Mouse (Mus musculus) heart, embryonic 12.5 days (tissue): ENCODE measurements around the gene Gm3629. TPM values are rescaled to one million over a fixed set of nuclear protein-coding genes. Genes with fewer than 3 reads are reported as not detected.
"Not testable (repeated sequence)": the region's sequence is repeated elsewhere in the genome, so short reads cannot be mapped to it uniquely, and the experiment has no call there.

Experiments used
- ATAC-seq: fragments of 200-750 bp; cut with Nextera tagmentation; 2 replicates; pipeline ENCODE4 v1.8.0; 2017; ENCODE audit warnings: moderate TSS enrichment, moderate library complexity; ENCODE audit not compliant: insufficient number of reproducible peaks, low FRiP score
- H3K27ac ChIP-seq: fragments of 300-500 bp; sonication (generic); 2 replicates; pipeline ENCODE4 v1.5.1; 2016; ENCODE audit warnings: mild to moderate bottlenecking, moderate library complexity; ENCODE audit not compliant: poor library complexity, severe bottlenecking
- H3K27me3 ChIP-seq: fragments of 300-500 bp; sonication (generic); replicated peaks from 2 replicates; pipeline ENCODE4 v1.6.1; 2016; ENCODE audit warnings: mild to moderate bottlenecking, moderate library complexity
- H3K36me3 ChIP-seq: fragments of 300-500 bp; sonication (generic); 2 replicates; pipeline ENCODE4 v1.6.1; 2016; ENCODE audit warnings: mild to moderate bottlenecking, moderate library complexity
- H3K4me1 ChIP-seq: fragments of 300-500 bp; sonication (generic); replicated peaks from 2 replicates; pipeline ENCODE4 v1.6.1; 2016; ENCODE audit warnings: mild to moderate bottlenecking
- H3K4me2 ChIP-seq: fragments of 300-500 bp; sonication (generic); 2 replicates; pipeline ENCODE4 v1.6.1; 2016; ENCODE audit warnings: mild to moderate bottlenecking, moderate library complexity
- H3K4me3 ChIP-seq: fragments of 300-500 bp; sonication (generic); 2 replicates; pipeline ENCODE4 v1.5.1; 2016; ENCODE audit warnings: mild to moderate bottlenecking
- H3K9ac ChIP-seq: fragments of 300-500 bp; sonication (generic); 2 replicates; pipeline ENCODE4 v1.6.1; 2016; ENCODE audit warnings: mild to moderate bottlenecking, moderate library complexity
- H3K9me3 ChIP-seq: fragments of 300-500 bp; sonication (generic); replicated peaks from 2 replicates; pipeline ENCODE4 v1.6.1; 2016; ENCODE audit warnings: mild to moderate bottlenecking, moderate library complexity
- WGBS: fragments of 180-500 bp; shearing (Covaris S2); methylation state at CpG from one replicate; pipeline ENCODE4 v1.1.7; 2016; 5-methylcytosine and 5-hydroxymethylcytosine counted together
- polyA plus RNA-seq: library from polyadenylated mRNA; unstranded; fragments of >200 nt; fragmentation: Nextera tagmentation; extraction: Ambion mirVana; gene quantifications from 2 replicates; pipeline ENCODE4 v1.2.1, GENCODE M21; 2016

Gm3629 gene
- 0.71 and 0.92 TPM in 2 replicates for polyA plus RNA-seq

GRCm38 (mm10) chr14:6590513-6590912, at the start of gene Gm3629:
Gene Gm3629 (minus strand): TSS chr14:6590613.
- H3K9me3 ChIP-seq, H3K9ac ChIP-seq, H3K4me2 ChIP-seq, ATAC-seq, H3K4me3 ChIP-seq, H3K27me3 ChIP-seq, H3K4me1 ChIP-seq, H3K36me3 ChIP-seq, H3K27ac ChIP-seq: not testable (repeated sequence)
- WGBS: 30% methylated on average over 1 of the region's 2 CpGs

GRCm38 (mm10) chr14:6622318-6622717, 31.9 kb upstream of the Gm3629 start, which contains the start of gene Gm3460:
Gene Gm3460 (minus strand): TSS chr14:6622418.
- H3K27me3 ChIP-seq, H3K4me1 ChIP-seq, H3K4me3 ChIP-seq, ATAC-seq, H3K36me3 ChIP-seq, H3K27ac ChIP-seq, H3K9me3 ChIP-seq, H3K4me2 ChIP-seq, H3K9ac ChIP-seq: not testable (repeated sequence)
- WGBS: 57% methylated on average over 1 of the region's 2 CpGs

- WGBS: no CpG with 5 or more reads among the region's 1 CpGs
These were observed 16.0 kb upstream of the Gm3629 start for GRCm38 (mm10) chr14:6606436-6606835.

DNA sequence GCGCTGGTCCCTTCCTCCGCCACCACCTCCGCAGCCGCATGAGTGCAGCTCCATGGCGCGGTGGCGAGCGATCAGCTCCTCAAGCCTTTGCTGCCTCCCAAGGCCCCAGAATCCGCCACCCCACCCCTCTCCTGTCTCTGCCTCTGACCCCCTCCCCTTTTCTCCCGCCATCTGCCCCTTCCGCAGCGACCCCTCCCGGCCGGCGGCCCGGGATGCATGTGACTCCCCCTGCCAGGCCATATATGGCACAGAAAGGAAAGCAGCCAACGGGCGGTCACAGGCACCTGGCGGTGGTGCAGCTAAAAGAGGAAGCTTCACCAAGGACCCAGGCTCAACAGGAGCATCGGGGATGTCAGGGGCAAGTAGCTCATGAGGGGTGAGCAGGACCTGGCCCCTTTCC, 14.6 kb upstream of the Gm3629 start:
- H3K9me3 ChIP-seq, H3K36me3 ChIP-seq, ATAC-seq, H3K27me3 ChIP-seq, H3K27ac ChIP-seq, H3K4me1 ChIP-seq: not testable (repeated sequence)
- 2% methylated on average over 16 of the region's 20 CpGs for WGBS
- peak overlapping the region; percentile 48; the same call in 1 of the 2 replicates for H3K9ac ChIP-seq
- peak overlapping the region; percentile 74 for H3K4me2 ChIP-seq
- peak overlapping the region; percentile 48 for H3K4me3 ChIP-seq

More at GRCm38 (mm10) chr14:6606436-6606835, 16.0 kb upstream of the Gm3629 start:
- not testable (repeated sequence) for ATAC-seq, H3K27ac ChIP-seq, H3K4me1 ChIP-seq, H3K27me3 ChIP-seq, H3K4me3 ChIP-seq, H3K9ac ChIP-seq, H3K36me3 ChIP-seq, H3K9me3 ChIP-seq, H3K4me2 ChIP-seq

GRCm38 (mm10) chr14:6604551-6604950, 14.1 kb upstream of the Gm3629 start:
- H3K27me3 ChIP-seq, H3K9me3 ChIP-seq, H3K27ac ChIP-seq, H3K36me3 ChIP-seq, ATAC-seq, H3K4me1 ChIP-seq: not testable (repeated sequence)
- WGBS: 9% methylated on average over 17 of the region's 20 CpGs
- peak overlapping the region; percentile 48 for H3K4me3 ChIP-seq
- peak overlapping the region; percentile 74 for H3K4me2 ChIP-seq
- 0 out of 2 replicates have a peak overlapping the region, but pooled peaks have one; percentile 48 for H3K9ac ChIP-seq

DNA sequence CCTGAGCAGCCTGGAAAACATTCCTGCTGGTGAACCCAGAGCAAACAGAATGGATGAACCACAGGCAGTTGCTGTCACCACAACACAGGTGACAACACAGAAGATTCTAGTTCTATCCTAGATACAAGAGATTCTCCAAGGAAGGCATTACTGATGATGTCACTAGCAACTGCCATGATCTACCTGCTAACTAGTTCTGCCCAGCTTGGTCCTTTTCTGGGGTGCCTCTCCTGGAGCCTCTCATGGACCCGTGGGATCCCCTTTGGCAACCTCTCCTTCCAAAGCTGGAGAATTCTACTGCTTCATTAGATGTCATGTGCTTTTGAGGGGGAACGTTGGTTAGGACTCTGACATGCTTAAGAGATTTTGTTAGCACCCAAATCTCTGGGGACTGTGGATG, 53.2 kb downstream of the Gm3629 start, which contains the start of gene Gm8356:
Gm8356 (minus strand) TSS at position 101 of the 400 bp plus-strand sequence.
- H3K27me3 ChIP-seq, H3K27ac ChIP-seq, H3K4me3 ChIP-seq, H3K9ac ChIP-seq, H3K9me3 ChIP-seq, ATAC-seq, H3K4me2 ChIP-seq, H3K4me1 ChIP-seq, H3K36me3 ChIP-seq: not testable (repeated sequence)
- WGBS: 54% methylated on average over 1 of the region's 2 CpGs

Other genes starting within 250 kb of the Gm3629 start
- not detected in 2 replicates for gene Gm3618, start 246.9 kb downstream of the Gm3629 start, polyA plus RNA-seq
- not detected in 2 replicates for gene Gm16440, start 200.3 kb downstream of the Gm3629 start, polyA plus RNA-seq
- 2.7 and 3.2 TPM in 2 replicates for gene Gm3591, start 178.1 kb downstream of the Gm3629 start, polyA plus RNA-seq
- not detected in 2 replicates for gene Gm3594, start 146.0 kb downstream of the Gm3629 start, polyA plus RNA-seq
- gene Gm8356, start 53.3 kb downstream of the Gm3629 start, polyA plus RNA-seq: not detected in 2 replicates
- gene Gm3460, start 31.8 kb upstream of the Gm3629 start, polyA plus RNA-seq: not detected in 2 replicates
- gene Gm10251, start 93.6 kb upstream of the Gm3629 start, polyA plus RNA-seq: 0.26 TPM in 1 of 2 replicates, not detected in the other
- not detected in 2 replicates for gene Gm8050, start 129.6 kb upstream of the Gm3629 start, polyA plus RNA-seq
- 11.7 and 12.6 TPM in 2 replicates for gene Gm3636, start 151.7 kb upstream of the Gm3629 start, polyA plus RNA-seq
- not detected in 2 replicates for gene Gm8362, start 183.8 kb upstream of the Gm3629 start, polyA plus RNA-seq
- gene Gm3642, start 249.7 kb upstream of the Gm3629 start, polyA plus RNA-seq: not detected in 2 replicates